Mouse (Mus musculus): ENCODE results near the gene Cdr2.

Gene Cdr2

GRCm38 (mm10) chr7:120911268-120911667 is 70.8 kb downstream of the Cdr2 start:
- in situ Hi-C loops (cut with MseI, MboI), result loop anchor here in 1 of 2 experiments (5.0 kb wide), 1 partner anchor 69 kb away; the partner anchor contains the start of gene Eef2k

- in situ Hi-C loops (cut with MseI, MboI), result loop anchor here in 1 of 2 experiments (5.0 kb wide), 1 partner anchor 68 kb away; the partner anchor contains the start of gene Eef2k
Observed at GRCm38 (mm10) chr7:120910172-120910571, 71.9 kb downstream of the Cdr2 start.

Data from mouse trophoblast stem cell (cell line).